Mouse (Mus musculus) embryo, embryonic 11.5 days (tissue): ENCODE measurements around the gene Ngfr.
"Not testable (repeated sequence)": the region's sequence is repeated elsewhere in the genome, so short reads cannot be mapped to it uniquely, and the experiment has no call there.

ENCODE experiments used
- DNase-seq: peaks from one replicate; pipeline ENCODE4 v3.0.0-alpha.2; 2012; ENCODE audit warnings: low read depth, low spot score

The Ngfr gene

DNA sequence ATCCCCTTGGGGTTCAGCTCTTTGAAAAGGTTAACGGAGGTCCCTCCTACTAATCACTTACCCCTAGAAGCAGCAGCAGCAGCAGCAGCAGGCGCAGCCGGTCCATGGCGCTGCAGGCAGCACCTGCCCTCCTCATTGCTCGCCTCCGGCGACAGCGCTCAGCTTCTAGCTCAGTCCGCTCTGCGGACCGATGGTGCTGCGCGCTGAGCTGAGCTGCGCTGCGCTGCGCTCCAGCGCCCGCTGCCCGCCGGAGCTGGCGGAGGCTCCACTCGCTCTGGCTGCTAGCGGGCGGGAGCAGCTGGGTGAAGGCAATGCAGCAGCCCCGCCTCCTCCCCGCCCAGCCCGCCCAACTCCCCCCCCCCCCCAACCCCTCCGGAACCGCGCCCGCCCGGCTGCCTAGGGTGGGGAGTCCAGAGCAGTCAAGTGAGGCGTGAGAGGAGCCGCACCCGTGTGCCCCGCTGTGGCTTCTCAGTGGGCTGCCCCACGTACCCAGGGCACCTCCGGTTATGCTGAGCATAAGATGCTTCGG is at the start of gene Ngfr:
Gene Ngfr (minus strand): TSS at position 313 of the 529 bp plus-strand sequence.
- no peak for DNase-seq

DNA sequence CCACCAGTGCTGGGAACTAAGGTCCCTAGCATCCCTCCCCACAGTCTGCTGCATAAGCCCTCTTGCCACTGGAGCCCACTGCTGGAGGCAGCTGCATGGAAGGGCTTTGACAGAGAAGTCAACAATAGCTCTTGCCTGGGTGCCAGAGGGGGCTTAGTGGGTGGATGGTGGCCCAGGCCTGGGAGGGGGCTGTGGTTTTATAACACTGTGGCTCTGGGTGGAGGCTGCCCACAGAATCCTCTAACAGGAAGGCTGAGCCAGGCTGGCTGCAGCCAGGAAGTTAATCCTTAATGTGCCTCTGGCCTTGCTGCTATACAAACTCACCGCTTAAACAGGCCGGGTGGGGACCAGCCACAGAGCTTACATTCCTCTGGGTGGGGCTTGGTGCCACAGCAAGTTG is 47.5 kb upstream of the Ngfr start:
- no peak for DNase-seq

DNA sequence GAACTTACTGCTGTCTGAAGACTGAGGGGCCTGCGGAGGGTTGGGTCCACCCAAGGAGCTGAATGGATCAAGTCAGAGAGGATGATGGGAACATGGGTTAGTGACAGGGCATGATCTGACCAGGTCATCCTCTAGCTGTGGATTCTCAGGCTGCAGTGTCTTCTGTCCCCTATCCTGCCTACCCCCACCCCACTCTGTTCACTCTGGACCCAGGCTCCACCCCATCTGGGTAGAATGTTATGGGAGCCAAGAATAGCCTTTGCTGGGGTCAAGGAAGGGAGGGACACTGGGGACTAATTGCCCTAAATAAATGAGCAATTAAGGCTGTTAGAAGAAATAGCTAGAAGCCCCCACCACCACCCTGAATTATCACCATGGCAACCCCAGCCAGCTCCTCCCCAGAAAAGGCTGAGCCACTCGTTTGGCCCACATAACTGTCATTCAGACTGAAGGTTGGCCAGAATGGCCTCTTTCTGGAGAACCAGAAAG is 46.0 kb upstream of the Ngfr start:
- DNase-seq: no peak

DNA sequence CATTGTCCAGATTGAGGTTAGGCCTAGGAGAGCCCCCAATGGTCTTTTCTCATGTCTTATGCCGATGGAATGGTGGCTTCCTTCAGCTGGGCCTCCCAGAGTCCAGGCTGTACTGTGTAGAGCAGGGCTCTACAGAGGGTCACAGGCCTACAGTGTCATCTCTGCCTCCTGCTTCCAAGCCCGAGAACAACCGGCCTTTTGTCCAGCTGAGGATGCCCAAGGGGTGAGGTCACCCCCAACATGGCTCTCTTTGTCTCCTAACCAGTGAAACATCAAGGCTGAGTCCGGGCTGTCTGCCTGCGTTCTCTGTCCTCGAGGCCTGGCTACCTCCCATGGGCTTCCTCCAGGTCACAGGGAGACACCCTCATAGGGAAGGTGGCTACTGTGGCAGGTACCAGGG is 44.9 kb upstream of the Ngfr start:
- DNase-seq: no peak

DNA sequence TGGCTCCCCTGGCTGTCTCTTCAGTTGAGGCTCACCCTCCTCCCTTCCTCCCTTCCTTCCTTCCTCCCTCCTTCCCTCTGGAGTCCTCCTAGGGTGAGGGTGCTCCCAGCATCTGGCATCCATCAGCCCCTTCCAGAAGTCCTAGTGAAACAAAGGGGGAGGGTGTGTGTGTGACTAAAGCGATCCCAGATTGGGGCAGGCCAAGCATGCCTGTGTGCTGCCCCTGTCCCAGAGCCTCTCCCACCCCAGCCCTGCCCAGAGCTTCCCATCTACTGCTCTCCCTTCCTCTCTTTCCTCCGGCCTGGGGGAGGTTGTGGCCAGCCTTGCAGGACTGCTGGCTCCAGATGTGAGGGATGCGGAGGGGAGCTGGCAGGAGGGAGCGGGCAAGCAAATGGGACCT is 43.8 kb upstream of the Ngfr start:
- no peak for DNase-seq

DNA sequence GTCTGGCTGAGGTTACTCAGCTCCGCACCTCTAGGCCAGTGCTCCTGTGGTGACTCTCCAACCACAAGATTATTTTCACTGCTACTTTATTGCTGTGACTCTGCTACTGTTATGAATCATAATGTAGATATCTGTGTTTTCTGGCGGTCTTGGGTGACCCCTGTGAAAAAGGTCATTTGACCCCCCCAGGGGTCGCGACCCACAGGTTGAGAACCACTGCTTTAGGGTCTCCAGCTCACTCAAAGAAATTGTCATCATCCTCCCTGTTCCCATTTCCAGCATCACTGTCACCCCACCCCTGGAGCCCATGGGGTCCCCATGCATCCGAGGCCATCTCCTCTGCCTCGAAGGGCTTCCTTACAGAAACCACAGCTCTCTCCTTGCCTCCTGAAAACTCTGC is 43.0 kb upstream of the Ngfr start:
- DNase-seq: no peak

DNA sequence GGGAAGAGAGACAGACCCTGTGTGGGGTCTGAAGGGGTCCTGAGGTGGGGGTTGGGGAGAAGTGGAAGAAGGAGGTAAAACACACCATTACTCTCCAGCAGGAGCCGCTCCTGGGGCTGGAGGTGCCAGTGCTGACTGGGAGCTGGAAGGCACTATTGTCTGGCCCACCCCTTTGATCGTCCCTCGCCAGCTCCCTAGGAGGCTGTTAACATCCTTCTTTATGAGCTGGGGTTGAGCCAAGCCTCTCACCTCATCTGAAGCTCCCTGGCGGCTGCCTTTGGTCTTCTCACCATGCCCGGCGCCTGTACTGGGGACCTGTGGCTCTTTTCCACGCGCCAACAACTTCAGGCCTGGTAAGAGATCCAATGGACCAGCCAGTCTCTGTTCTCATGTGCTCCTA is 34.9 kb upstream of the Ngfr start:
- no peak for DNase-seq

DNA sequence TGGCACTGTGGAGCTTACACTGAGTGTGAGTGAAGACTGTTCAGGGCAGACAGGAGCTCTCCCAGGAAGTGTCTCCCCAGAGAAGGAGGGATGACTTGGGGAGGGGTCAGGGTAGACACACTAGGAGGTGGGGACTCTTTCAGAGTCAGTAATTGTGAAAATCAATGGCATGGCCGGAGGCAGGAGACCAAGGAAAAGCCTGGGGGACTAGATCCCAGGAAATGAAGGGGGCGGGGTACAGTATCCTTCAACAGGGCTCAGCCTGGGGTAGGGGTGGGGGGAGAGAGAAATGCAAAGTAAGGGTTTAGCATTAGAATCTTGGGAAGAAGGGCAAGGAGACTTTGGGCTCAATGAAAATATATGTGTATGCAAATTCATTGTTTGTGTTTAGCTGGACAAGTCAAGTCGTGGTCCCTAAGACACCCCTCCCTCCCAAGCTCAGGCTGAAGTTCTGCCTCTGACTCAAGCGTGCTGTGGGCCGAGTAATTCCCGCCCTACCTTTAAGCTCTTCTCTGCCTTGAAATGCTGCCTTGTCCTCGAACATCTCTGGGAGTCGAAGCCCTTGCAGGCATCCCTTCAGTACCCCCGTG is 34.1 kb upstream of the Ngfr start:
- DNase-seq: no peak

DNA sequence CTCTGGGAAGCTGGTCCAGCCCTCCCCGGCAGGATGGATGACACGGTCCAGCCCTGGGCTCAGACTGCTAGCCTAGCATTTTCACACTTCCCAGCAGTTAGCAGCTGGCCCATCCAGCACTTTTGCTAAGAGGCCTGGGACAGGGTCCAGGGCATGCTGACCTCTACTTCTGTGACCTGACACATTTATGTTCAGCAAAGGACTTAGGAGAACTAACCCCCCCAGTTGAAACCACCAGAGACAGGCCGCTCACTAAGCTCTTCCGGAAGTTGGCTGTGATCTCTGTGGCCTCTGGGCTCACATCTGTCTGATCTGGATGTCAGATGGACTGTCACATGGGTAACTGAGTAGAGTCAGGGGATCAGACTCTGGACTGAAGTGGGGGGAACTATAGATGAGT is 33.5 kb upstream of the Ngfr start:
- no peak for DNase-seq

DNA sequence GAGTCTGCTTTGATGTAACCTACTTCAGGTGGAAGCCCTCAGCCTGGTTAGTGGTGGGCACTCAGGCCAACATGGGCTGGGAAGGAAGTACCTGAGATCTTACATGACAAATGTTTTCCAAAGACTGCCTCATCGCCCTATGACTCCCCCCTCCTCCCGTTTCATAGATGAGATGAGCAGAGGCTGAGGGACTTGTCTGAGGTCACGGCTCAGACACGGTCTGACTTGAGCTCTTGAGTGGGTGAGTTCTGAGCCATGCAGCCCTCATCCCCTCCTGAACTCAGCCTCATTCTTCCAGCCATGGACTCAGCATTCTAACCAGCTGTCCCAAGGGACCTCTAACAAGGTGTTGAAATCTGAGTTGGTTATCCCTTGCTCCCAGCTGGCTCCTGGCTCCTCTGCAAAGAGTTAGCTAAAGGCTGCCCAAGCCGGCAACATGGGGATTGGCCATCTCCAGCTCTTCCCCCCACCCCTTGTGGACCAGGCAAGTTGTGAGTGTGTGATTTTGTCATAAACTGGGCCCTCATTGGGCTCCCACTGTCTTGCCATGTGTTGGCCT is 32.4 kb upstream of the Ngfr start:
- no peak for DNase-seq

DNA sequence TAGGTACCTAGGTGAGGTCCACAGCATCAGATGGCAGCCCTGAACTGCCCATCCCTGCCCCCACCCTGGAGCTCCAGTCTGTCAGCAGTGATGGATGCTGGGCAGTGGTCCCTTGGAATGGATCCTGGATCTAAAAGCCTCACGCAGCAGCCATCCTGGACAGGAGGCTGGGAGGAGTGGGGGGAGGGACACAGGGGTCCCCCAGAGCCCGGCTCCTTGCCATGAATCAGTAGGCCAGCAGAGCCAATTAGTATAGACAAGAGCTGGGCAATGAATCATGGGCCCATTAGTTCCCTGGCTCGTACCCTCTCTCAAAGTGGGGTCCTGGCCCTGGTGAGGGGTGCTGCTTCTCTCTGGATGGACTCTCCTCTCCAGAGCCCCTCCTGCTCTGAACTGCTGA is 31.5 kb upstream of the Ngfr start:
- no peak for DNase-seq

DNA sequence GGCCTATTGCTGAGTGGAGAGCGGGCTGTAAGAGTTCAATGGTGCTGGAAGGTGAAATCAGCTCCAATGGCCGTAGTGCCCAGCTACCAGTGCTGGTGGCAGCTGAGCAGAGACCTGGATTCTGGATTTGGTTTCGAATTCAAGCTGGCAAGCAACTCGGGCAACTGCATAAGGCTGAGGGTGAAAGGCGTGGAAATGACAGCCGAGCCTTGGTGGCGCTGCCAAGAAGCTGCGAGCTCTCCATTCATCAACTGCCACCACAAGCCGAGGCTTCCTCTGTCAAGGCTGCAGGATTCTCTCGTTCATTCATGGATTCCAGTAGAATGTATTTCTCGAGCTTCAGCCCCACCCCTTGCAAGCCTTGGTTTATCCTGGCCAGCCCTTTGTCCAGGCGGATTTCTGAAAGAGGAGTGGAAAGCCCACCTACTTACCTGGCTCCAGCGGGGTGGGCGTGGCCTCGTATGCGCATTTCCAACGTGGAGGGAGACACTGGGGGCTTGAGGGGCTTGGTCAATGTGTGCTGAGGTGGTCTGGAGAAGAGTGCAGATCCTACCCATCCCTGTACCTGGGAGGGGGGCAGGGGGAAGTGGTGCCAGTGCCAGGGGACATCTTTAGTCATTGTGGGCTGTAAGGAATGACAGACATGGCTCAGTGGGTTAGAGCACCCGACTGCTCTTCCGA is 30.4 kb upstream of the Ngfr start:
- no peak for DNase-seq

DNA sequence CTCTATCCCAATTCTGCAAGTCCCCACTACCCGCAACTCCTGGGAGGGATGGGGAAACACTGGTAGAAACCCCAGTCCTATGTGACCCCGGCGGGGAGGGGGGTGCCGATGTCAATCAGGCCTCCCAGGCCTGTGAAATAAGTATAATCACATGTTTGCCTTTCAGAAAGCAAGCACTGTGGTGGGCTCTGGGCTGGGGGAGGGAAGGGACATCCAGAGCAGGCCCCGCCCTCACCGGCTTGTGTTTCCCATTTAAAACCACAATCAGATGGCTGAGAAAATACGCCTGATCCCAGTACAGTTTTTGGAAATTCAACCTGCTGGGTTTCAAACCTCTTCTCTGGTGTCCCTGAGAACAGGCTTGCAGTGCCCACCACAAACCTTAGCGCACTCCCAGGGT is 27.2 kb upstream of the Ngfr start:
- no peak for DNase-seq

DNA sequence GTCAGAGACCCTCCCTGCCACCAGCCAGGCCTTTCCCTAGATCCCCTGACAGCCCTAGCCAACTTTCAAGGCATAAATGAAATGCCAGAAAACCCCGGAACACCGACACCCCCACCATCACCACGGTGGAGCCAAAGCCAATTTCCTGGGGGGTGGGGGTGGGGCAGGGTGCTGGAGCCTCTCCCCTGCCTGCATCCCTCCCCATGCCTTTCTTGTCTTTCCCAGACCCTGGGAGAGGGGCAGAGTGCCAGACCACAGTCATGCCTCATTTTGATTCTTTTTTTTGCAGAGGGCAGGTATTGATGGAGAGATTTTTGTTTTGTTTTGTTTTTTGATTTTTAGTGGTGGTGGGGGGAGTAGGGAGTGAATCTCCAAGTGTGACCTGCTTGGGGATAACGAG is 23.7 kb upstream of the Ngfr start:
- no peak for DNase-seq

DNA sequence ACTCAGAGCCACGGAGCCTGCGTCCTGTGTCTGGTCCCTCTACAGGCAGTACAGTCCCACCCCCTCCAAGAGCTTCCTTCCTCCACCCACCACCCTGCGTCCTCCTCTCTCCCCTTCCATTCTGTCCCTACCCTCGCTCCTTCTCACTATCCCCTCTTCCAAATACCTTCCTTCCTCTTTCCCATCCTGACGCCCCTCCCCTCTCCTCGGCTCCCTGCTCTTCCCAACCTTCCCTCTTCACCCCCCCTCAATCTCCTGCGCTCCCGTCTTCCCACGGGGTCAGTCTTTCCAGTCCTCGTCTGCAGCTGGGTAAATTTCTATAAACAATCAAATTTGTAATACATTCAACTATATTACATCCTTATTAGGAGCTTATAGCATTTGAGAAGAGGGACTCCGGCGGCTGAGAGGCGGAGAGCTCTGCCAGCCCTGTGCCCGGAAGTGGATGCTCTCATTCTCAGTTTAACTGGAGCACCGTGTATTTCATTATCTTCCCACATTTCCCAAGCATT is 22.9 kb upstream of the Ngfr start:
- no peak for DNase-seq

DNA sequence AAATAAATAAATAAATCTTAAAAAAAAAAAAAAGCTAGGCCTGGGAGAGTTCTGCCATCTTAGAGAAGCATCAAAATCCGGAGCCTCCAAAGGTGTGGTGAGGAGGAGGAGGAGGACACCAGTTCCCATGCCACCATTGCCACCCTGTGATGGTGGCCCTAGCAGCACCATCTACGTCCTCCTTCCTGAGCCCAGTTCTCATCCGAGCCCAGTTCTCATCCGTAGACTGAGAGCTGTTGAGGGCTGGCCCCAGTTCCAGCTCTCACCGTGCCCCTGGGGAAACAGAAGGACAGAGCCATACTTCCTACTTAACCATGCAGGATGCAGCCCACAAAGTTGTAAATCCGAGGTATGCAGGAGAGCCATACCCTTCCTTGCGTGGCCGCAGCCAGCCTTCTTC is 22.4 kb upstream of the Ngfr start:
- DNase-seq: no peak

DNA sequence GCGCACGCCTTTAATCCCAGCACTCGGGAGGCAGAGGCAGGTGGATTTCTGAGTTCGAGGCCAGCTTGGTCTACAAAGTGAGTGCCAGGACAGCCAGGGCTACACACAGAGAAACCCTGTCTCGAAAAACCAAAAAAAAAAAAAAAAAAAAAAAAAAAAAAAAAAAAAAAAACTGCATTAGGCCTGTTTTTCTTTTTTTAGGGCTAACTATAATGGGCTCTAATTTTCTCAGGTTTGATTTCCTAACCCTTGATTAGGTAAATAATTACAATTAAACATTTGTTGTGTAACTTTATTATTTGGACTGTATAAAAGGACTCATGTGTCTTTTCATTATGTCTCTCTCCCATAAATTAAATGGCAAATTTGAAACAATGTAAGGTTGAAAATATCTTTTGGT is 19.8 kb upstream of the Ngfr start:
- DNase-seq: not testable (repeated sequence)

DNA sequence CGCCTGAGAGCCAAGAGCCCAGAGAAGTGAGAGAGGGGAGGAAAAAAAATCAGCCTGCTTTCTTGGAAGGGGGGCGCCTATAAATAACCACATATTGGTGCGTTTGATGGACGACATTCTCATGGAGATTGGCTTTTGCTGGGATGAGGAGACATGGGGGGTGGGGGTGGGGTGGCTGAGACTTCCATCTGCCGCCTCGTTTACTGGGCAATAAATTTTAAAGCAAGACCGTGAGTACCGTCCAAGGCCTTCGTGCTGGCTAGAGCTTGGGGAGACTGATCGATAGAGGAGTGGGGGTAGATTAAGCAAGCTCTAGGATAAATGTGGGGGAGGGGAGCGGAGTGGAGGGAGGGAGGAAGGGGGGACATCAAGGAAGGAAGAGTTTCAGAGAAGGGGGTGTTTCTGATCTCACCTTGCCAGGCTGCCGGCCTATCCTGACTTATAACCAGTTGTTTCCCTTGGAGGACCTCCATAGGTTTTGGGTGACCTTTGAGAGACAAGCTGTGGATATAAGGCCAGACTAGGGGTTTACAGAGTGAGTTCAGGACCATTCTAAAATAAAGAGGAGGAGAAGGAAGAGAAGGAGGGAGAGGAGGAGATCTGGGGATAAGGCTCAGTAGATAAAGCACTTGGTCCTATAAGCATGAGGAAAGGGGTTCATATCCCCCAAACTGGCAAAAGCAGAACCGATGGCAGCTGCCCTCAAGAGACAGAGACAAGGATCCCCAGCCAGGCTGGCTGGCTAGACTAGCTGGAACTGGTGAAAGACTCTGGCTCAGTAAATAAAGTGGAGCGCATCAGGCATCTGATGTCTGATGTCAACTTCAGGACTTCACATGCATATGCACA is 10.9 kb upstream of the Ngfr start:
- no peak for DNase-seq

DNA sequence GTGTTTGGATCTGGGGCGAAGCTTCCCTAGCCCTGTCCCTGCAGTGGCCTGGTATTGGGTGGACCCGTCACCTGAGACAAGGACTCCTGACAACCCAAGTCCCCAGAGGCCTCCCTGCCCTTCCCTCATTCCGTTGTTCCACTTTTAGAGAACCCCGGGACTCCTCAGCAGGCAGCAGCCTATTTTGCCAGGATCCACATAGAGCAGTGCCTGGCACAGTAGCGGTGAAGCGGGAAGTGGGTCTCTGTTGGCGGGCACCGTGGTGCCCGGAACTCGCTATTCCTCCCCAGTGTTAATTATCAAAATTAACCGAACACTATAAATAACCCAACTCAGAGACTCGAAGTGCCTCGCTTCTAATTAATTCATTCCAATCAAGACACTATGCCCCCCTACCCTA is 10.2 kb upstream of the Ngfr start:
- no peak for DNase-seq

DNA sequence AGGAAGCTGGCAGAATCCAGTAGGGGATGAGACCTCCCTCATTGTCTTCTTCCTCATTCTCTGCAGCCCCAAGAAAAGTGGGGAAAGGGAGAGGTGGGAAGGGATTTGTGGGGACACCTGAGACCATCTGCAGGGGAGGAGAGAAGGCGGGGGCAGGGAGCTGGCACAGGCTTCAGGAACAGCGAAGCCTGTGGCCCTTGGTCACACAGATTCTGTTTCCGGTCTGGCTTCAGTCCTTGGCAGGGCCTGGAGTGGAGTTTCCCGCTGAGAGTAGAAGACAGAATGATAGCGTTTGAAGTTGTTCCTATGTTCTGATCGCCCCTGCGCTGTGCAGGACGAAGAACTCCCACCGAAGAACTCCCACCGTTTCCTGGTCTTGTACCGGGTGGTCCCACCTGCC is 9.2 kb upstream of the Ngfr start:
- DNase-seq: no peak

DNA sequence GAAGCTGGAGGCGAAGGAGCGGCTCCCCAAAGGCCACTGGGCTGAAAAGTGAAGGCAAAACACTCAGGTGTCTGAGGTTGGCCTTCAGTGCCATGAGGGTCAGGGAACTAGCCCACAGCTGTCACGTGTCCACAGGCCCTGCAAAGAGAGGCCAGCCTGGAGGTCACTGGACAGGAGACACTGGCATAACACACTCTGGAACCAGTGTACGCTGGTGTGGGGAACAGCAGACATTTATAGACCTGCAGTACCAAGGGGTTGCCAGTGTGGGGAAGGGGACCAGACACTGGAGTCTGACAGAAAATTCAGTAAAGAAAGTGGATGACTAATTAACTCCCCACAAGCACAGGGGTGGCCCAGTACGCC is 8.6 kb upstream of the Ngfr start:
- no peak for DNase-seq
